Mouse (Mus musculus): ENCODE data around the gene Borcs6.
A peak's percentile ranks its signal among the peaks of the same experiment; 100 is the strongest.

The Borcs6 gene

DNA sequence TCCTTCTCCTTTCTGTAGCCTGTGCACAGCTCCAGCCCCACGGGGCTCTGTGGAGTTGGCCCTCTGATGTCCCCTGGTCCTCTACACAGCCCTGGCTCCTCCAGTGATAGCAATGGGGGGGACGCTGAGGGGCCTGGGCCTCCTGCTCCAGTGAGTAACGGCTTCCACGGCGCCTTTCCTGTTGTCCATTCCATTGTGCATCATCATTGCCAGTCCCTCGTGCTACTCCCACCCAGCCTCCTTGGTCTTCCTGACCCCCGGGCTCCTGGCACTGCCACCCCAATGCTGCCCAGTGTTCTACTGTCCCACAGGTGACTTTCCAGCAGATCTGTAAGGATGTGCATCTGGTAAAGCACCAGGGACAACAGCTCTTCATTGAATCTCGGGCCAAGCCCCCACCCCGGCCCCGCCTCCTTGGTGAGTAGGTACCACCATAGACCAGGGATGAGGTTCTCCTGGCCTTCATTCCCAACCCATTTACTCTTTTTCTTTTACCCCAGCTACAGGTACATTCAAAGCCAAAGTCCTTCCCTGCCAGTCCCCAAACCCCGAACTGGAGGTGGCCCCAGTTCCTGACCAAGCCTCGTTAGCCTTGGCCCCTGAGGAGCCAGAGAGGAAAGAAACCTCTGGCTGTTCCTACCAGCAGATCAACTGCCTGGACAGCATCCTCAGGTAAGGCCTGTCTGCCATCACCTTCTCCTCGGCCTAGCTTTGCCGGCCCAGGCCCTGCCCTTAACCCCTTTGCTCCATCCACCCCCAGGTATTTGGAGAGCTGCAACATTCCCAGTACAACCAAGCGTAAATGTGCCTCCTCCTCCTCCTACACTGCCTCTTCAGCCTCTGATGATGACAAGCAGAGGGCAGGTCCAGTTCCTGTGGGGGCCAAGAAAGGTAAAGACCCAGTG is 44.3 kb downstream of the Borcs6 start:
- DNase-seq: no peak

DNA sequence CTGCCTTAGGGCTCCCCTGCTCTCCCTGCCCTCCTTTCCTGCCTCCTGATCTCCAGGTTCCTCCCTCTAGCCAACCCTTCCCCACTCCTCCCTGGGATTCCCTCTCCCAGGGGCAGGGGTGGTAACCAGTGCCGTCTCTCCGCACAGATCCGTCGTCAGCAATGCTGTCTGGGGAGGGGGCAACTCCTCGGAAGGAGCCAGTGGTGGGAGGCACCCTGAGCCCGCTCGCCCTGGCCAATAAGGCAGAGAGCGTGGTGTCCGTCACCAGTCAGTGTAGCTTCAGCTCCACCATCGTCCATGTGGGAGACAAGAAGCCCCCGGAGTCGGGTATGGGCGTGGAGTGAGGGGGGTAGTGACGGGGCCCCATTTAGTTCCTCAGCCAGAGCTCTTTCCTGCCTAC is 45.0 kb downstream of the Borcs6 start:
- DNase-seq: no peak

DNA sequence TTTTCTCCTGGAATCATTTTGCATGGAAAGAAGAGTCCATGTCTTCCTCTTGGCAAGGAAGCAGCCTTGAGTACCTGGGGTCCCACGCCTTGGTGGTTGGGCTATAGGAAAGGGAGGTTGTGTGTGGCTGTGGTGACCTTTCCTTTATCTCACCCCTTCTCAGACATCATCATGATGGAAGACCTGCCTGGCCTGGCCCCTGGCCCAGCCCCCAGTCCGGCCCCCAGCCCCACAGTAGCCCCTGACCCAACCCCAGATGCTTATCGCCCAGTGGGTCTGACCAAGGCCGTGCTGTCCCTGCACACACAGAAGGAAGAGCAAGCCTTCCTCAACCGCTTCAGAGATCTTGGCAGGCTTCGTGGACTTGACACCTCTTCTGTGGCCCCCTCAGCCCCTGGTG is 45.7 kb downstream of the Borcs6 start:
- no peak for DNase-seq

DNA sequence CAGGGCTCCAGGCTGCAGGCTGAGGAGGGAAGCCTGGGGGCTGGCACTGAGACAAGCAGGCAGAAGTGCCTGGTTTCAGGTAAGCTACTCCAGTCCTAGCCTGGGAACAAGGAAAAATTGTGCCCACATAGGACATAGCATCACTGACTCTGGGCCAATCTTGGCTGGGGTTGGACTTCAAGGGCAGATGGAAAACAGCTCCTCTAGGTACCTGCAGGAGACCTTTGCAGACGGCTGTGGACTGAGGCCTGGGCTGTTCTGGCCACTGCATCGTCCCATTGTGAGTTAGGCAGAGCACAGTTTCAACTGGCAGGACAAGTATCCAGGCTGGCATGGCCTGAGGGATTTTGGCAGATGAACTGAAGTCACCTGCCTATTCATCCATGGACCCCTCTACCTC is 46.3 kb downstream of the Borcs6 start:
- DNase-seq: no peak

DNA sequence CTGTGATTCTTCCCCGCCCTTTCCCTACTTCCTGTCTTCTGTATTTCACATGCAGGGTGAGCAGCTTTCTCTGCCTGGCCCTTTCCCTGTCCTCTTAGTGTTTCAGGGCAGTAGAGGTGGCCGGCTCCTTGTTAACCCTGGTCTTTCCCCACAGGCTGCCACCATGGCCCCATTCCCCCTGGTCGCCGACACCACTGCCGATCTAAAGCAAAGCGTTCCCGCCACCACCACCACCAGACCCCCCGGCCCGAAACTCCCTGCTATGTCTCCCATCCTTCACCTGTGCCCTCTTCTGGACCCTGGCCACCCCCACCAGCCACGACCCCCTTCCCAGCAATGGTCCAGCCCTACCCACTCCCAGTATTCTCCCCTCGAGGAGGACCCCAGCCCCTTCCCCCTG is 46.8 kb downstream of the Borcs6 start:
- DNase-seq: no peak

GRCm38 (mm10) chr11:69106842-69107241 is 47.3 kb downstream of the Borcs6 start:
- DNase-seq: no peak

- DNase-seq: no peak
Observed at GRCm38 (mm10) chr11:69107676-69108075, 48.2 kb downstream of the Borcs6 start.

- DNase-seq: no peak
Observed at GRCm38 (mm10) chr11:69108223-69108622, 48.7 kb downstream of the Borcs6 start.

GRCm38 (mm10) chr11:69109032-69109900 is 49.7 kb downstream of the Borcs6 start:
- no peak for DNase-seq

DNA sequence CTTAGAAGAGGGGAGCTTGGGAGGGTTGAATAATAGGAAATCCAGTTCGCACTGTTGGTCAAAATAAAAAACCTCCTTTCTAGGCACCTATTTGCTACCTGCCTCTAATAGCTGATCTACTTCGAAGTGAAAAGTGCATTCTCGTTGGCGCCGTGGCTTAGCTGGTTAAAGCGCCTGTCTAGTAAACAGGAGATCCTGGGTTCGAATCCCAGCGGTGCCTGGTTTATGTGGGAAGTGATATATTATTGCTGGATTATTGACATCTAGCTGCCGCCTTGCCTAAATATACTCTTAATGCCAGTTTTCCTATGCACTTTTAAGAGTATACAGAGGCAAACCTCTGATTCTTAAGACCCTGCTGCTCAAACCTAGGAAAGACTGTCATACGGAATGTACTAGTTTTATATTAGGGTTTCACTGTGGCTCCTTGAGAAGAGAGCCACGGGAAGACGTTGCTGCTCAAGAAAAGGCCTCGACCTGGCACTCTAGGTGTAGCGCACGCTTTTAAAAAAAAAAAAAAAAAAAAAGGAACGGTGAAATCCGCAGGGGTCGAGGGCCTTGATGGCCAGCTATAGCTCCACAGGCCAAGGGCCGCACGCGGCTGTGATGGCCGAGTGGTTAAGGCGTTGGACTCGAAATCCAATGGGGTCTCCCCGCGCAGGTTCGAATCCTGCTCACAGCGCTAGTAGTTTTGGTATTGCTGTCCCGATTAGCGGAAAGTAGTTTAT is 51.0 kb downstream of the Borcs6 start:
- peak; percentile 94 for DNase-seq
